Mouse (Mus musculus) activated CD4-positive, CD25-positive, alpha-beta regulatory T cell (primary cell): ENCODE measurements around the gene Sult4a1. TPM values are rescaled to one million over a fixed set of nuclear protein-coding genes. Genes with fewer than 3 reads are reported as not detected.

Source experiments
- polyA plus RNA-seq, 2 experiments: library from polyadenylated mRNA; unstranded; fragments of 100-300 nt; shearing (Covaris generic); gene quantifications; one replicate each; pipeline ENCODE4 v1.2.1; 2017

Gene Sult4a1
- polyA plus RNA-seq, result under 1 TPM in 1 of 2 experiments, not detected in 1; 0.39 TPM

DNA sequence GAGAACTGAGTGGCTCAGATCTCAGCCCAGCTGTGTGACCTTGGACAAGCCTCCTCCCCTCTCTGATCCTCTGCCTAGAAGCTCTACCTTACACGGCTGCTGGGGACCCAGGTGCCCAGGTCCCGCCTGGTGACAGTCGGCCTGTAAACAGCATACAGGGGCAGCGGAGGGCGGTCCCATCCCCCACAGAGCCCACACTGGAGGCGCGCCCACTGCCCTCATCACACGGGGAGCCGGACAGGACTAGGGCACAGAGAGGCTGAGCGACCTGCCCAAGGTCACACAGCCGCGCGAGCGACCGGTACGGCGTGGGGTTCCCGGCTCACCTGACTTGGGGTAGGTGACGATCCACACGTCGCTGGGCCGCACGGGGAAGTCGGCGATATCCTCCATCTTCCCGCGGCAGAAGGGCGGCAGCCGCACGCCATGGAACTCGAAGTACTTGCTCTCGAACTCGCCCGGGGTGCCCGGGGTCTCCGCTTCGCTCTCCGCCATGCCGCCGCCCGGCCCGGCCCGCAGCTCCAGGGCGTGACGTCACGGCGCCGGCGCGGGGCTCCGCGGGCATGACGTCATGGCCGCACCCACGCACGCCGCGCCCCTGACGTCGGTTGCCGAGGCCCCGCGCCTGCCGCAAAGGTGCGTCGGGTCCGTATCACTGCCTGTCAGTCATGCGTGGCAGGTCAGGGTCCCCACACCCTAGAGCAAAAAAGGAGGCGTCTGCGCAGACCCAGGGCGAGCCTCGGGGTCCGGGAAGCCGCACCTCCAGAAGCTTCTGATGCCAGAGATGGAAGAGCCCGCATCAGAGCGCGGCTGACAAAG is at the start of gene Sult4a1:
Gene Sult4a1 (minus strand): TSS at position 650 of the 819 bp plus-strand sequence.

DNA sequence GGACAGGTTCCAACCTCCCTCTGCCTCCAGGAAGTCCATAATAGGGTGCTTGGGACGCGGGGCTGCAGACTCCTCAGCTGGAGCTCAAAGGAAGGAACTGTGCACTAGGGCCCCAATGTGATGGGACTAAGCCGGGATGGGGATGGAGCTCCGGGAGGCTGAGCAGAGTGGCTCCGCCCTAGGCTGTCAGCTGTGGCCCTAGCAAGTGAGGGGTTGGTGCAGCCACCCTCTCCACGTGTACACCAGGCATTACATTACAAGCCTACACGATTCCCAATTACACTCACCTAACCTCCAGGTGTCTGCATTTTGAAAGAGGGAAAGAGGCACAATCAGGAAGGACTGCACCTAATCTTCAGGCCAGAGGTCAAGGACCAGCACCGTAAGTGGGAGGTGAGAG is 17.5 kb upstream of the Sult4a1 start, which contains the start of gene Pnpla5:
Gene Pnpla5 (minus strand): TSS at position 101 of the 400 bp plus-strand sequence.

DNA sequence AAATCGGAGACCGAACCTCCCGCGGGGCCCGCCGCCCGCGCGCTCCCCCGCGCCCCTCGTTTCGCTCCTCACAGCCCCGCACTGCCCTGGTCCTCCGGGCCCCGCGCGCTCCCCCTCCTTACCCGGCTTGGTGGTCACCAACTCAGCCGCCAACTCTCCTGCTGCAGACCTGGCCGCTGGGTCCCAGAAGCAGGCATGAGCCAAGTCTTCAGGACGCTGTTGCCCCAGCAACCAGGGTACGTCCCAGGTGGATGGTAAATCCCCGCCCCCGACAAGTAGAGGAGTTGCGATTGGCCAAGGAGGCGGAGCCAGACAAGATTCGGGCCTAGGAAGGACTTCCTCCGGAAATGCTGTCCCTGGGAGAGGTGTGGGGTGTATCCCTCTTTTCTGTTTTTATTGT is 40.4 kb downstream of the Sult4a1 start, which contains the start of gene Efcab6:
Gene Efcab6 (minus strand): TSS at position 240 of the 400 bp plus-strand sequence.

Other genes with a start within 250 kb of the Sult4a1 start
- not detected for gene Efcab6, start 40.4 kb downstream of the Sult4a1 start, polyA plus RNA-seq
- not detected for gene Pnpla5, start 17.4 kb upstream of the Sult4a1 start, polyA plus RNA-seq
- gene Pnpla3, start 62.1 kb upstream of the Sult4a1 start, polyA plus RNA-seq, result under 1 TPM in 1 of 2 experiments, not detected in 1; 0.17 TPM
- gene Samm50, start 86.5 kb upstream of the Sult4a1 start, polyA plus RNA-seq, result 100 to 1,000 TPM; 105 to 119 TPM
- 1 to 10 TPM in 1 of 2 experiments, under 1 TPM in 1; 0.29 to 1.4 TPM for gene Parvb, start 126.3 kb upstream of the Sult4a1 start, polyA plus RNA-seq
- gene Parvg, start 218.3 kb upstream of the Sult4a1 start, polyA plus RNA-seq, result 100 to 1,000 TPM; 106 to 113 TPM